Mouse (Mus musculus) Patski (cell line): ENCODE measurements around the gene Slc22a6. TPM values are rescaled to one million over a fixed set of nuclear protein-coding genes. Genes with fewer than 3 reads are reported as not detected.

ENCODE experiments used
- ATAC-seq: fragments of 100-300 bp; one replicate; pipeline ENCODE4 v1.8.0; 2021
- CTCF ChIA-PET: fragments of 350-600 bp; sonication (Branson Sonifier 250); formaldehyde crosslinking; loops from one replicate; lab custom pipeline; 2022; ENCODE audit warnings: inconsistent platforms; lab: Charles Lee
- POLR2A ChIA-PET: fragments of 350-600 bp; sonication (Branson Sonifier 250); formaldehyde crosslinking; loops from one replicate; lab custom pipeline; 2022; ENCODE audit warnings: antibody characterized with exemption, inconsistent platforms; lab: Charles Lee
- DNase-seq: peaks from one replicate; pipeline ENCODE4 v3.0.0-alpha.2; 2011; ENCODE audit warnings: low read depth, low spot score
- H3K27me3 ChIP-seq: fragments of 371-371 bp; one replicate; pipeline ENCODE4 v1.5.1; 2021
- CTCF ChIP-seq: fragments of 100-300 bp; IDR thresholded peaks from one replicate; pipeline ENCODE4 v1.5.1; 2021
- in situ Hi-C: fragments of 300-500 bp; cut with MboI; formaldehyde crosslinking; loops from 3 replicates; pipeline ENCODE4 v1.11.1; 2018; ENCODE audit warnings: low pct_unique_long_range_greater_than_20kb, mixed read lengths
- polyA plus RNA-seq: library from polyadenylated mRNA; unstranded; gene quantifications from one replicate; pipeline ENCODE4 v1.2.3, GENCODE M21; 2021

The Slc22a6 gene
- polyA plus RNA-seq, 1 experiment from 2014 or later: not detected

DNA sequence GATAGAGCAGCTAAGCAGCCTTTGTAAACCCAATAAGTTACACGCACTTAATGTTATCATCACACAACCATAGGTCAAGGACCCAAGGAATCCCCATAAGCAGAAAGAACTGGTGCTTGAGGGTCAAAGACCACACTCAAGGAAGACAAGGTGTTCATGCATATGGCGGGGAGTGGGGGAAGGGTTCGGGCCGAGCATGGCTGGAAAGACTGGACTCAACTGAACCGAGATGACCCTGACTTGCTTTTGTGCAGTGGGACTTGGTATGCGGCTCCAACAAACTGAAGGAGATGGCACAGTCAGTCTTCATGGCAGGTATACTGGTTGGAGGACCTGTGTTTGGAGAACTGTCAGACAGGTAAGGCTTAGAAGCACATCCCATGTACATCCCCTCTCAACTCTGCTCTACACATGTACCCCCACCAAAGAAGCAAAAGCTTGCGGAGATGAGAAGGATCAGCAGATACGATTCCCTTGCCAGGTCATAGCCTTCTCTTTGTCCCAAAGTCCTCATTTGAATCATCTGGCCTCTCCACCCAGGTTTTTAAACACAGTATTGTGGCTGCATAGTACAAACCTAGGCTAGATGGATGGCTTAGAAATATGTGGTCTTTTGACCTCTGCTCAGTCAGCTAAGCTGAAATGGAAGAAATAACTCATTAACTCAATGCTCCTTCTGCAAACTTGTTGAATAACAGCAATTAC, 13.2 kb upstream of the Slc22a6 start:
- in situ Hi-C loops: no loop called here
- POLR2A ChIA-PET: no interaction called here
- DNase-seq: no peak
- no peak for ATAC-seq
- CTCF ChIA-PET: no interaction called here
- peaks cover 49% of the 10 kb centered on the region for H3K27me3 ChIP-seq
- no peak for TF ChIP-seq CTCF

DNA sequence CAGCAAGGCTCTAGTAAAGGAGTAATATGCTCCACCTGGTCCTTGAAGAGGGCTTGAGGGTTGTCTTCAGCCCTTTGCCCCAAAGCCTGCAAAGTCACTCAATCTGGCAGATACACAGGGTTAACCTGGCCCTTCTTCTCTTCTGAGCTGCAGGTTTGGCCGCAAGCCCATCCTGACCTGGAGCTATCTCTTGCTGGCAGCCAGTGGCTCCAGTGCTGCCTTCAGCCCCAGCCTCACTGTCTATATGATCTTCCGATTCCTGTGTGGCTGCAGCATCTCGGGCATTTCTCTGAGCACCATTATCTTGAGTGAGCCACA, 12.6 kb upstream of the Slc22a6 start:
- ATAC-seq (no peak), DNase-seq (no peak)
- peaks cover 49% of the 10 kb centered on the region for H3K27me3 ChIP-seq
- in situ Hi-C loops: no loop called here
- POLR2A ChIA-PET: no interaction called here
- TF ChIP-seq CTCF: no peak
- CTCF ChIA-PET: no interaction called here

DNA sequence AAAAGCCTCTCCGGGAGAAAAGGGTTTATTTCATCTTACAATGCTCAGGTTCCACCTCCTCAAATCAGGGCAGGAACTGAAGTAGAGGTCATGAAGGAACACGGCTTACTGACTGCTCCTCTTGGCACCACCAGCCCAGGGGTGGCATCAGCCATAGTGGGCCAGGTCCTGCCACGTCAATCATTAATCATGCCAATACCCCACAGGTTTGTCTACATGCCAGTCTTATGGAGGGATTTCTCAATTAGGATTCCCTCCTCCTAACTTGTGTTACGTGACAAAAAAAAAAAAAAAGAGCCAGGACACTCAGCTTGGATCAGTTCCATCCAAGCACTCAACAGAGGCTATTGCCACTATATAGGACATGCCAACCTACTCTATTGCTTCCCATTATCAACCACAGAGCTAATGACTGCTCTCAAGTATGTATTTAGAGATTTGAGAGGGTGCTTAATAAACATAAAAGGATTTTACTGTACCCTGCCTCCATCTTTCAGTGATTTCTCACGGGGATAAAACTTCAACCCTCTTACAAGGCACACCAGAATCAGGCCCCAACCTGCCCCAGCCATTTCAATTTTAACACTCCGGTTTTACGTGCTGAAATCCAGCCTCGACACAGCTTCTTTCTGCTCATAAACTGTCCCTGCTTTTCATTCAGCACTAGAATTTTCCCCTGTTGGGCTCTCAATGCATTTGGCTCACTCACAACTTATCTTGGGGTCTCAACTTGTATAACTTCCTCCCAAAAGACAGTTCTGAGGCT, 6.3 kb upstream of the Slc22a6 start:
- POLR2A ChIA-PET: interaction anchor here (0.6 kb wide), 1 partner anchor 44 kb away, joined by 3 read pairs; no protein-coding TSS in a partner anchor
- CTCF ChIA-PET: interaction anchor here (1.1 kb wide), 1 partner anchor 17 kb away, joined by 4 read pairs; no protein-coding TSS in a partner anchor
- DNase-seq (no peak), ATAC-seq (no peak)
- peaks cover 55% of the 10 kb centered on the region for H3K27me3 ChIP-seq
- no peak for TF ChIP-seq CTCF
- in situ Hi-C loops: no loop called here

DNA sequence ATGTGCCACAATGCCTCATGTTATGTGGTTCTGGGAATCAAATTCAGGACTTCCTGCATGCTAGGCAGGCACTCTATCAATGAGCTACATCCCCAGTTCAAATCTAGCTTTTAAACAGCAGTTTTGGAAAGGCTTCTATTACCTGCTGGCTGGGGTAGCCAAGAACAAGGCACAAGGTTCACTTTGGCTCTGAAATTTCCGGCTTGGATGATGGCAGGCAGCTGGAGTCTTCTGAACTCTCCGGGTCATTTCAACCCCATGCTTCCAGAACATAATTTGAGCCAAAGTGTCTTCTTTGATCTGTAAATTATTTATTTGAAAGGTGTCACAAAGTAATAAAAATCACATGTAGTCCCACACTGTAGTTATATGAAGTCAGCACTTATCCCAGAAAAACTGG, 4.7 kb upstream of the Slc22a6 start:
- no peak for DNase-seq
- in situ Hi-C loops: no loop called here
- no peak for TF ChIP-seq CTCF
- no peak for ATAC-seq
- H3K27me3 ChIP-seq: peaks cover 52% of the 10 kb centered on the region
- POLR2A ChIA-PET: no interaction called here
- CTCF ChIA-PET: interaction anchor here (1.9 kb wide), 1 partner anchor 35 kb away, joined by 4 read pairs; no protein-coding TSS in a partner anchor

DNA sequence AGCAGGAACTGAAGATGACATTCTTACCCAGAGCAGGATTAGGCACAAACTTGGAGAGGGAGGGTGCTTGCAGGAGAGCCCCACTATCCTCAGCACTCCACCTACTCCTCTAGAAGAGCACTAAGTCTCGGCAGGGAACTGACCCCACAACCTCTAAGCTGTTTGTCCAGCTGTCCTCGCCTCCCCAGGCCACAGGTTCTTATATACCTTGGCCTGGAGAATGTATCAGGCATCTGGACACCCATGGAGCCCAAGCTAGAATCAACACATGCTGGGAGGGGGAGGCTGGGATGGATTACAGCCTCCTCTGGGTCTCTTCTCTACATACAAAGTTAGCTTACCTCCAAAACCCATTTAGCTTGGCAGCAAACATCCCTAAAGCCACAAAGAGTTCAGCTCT, 3.5 kb upstream of the Slc22a6 start:
- H3K27me3 ChIP-seq: peaks cover 49% of the 10 kb centered on the region
- POLR2A ChIA-PET: no interaction called here
- CTCF ChIA-PET: interaction anchor here (1.9 kb wide), 1 partner anchor 36 kb away, joined by 4 read pairs; no protein-coding TSS in a partner anchor
- in situ Hi-C loops: no loop called here
- no peak for TF ChIP-seq CTCF
- ATAC-seq (no peak), DNase-seq (no peak)

DNA sequence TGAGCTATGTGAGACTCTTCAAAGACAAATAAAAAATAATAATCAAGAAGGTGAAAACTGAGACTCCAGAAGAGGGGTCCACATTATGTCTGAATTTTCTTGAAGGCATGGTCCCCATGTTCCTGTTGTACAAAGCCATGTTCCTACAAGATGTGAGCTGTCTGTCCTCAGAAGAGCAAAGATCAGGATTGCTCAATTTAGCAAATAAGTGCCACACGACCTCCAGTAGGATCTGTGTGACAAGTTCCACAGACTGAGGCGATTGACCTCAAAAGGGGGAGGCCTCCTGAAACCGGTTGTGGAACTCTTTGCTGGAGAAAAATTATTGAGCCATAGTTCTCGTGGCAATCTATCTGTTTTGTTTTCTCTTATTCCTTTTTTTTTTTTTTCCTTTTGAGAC, 1.5 kb upstream of the Slc22a6 start:
- in situ Hi-C loops: no loop called here
- ChIA-PET POLR2A (no interaction called here), CTCF (no interaction called here)
- peaks cover 43% of the 10 kb centered on the region for H3K27me3 ChIP-seq
- no peak for TF ChIP-seq CTCF
- DNase-seq: no peak
- ATAC-seq: no peak

DNA sequence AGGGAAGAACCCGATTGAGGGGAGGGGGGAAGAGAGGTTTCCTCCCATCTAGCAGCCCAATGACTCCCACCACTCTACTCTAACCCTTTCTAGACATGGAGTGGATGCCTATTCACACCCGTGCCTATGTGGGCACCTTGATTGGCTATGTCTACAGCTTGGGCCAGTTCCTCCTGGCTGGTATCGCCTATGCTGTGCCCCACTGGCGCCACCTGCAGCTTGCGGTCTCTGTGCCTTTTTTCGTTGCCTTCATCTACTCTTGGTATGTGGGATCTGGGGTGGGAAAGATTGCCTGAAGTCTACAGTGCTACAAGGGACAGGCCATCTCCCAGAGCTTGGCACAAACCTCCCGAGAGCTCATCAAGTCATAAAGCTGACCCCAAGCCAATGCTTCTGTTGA, 3.3 kb downstream of the Slc22a6 start:
- in situ Hi-C loops: no loop called here
- ATAC-seq (no peak), DNase-seq (no peak)
- TF ChIP-seq CTCF: no peak
- CTCF ChIA-PET: interaction anchor here (1.5 kb wide), 1 partner anchor 11 kb away, joined by 3 read pairs; no protein-coding TSS in a partner anchor
- POLR2A ChIA-PET: no interaction called here
- H3K27me3 ChIP-seq: peaks cover 29% of the 10 kb centered on the region

DNA sequence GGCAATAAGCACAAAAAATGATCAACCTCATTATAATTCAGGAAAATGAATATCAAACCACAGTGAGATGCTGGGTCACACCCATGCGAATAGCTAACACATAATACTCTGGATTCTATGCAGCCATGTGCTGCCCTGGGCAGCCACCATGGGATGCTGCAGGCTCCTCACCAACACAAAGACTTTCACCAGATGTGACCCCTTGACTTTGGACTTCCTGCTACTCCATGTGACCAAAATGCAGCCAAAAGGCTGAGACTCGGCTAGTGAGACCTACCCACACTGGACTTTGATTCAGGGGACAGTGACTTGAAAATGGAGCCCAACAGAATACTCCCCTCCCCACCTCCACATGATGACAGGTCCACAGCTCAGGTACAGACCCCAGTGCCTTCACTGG, 12.4 kb downstream of the Slc22a6 start:
- H3K27me3 ChIP-seq: peaks cover 35% of the 10 kb centered on the region
- TF ChIP-seq CTCF: no peak
- DNase-seq (no peak), ATAC-seq (no peak)
- in situ Hi-C loops: loop anchor here (25.0 kb wide), 1 partner anchor 1082 kb away; no protein-coding TSS in a partner anchor
- ChIA-PET POLR2A (no interaction called here), CTCF (no interaction called here)

DNA sequence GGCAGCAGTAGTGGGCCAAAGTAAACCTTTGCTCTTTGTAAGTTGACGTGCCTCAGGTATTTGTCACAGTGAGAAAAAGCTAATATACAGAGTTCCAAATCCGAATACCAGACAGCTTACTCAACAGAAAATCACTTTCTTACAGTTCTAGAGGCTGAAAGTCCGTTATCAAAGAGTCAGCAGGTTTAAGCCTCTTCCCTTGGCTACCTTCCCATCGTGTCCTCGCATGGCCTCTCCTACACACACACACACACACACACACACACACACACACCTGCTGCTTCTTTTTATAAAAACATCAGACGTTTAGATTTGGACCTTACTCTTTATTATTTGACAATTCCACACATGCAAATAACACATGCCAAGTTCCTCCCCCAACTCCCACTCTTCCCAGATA, 13.0 kb downstream of the Slc22a6 start:
- ChIA-PET POLR2A (no interaction called here), CTCF (no interaction called here)
- DNase-seq (no peak), ATAC-seq (no peak)
- peaks cover 31% of the 10 kb centered on the region for H3K27me3 ChIP-seq
- TF ChIP-seq CTCF: no peak
- in situ Hi-C loops: loop anchor here (25.0 kb wide), 1 partner anchor 1081 kb away; no protein-coding TSS in a partner anchor

DNA sequence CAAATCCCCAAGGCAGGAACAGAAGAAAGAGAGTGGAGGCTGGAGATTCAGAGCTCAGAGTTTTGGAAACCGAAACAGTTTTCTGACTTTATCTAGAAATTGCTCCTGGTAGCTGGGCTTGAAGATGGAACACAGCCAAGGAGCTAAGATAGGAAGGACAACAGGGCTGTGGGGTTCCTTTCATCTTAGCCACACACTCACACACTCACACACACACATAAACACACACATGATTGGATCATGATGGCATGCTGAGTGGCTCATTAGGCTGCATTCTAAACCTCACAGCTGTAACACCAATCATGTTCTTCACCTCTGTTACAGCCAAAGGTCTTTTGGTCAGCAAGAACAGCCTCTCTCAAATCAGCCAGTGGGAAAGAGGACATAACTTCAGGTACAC, 14.2 kb downstream of the Slc22a6 start:
- no peak for ATAC-seq
- ChIA-PET POLR2A (interaction anchor here (1.1 kb wide), 1 partner anchor 14 kb away, joined by 5 read pairs; no protein-coding TSS in a partner anchor), CTCF (interaction anchor here (0.8 kb wide), 1 partner anchor 10 kb away, joined by 3 read pairs; no protein-coding TSS in a partner anchor)
- no peak for TF ChIP-seq CTCF
- DNase-seq: no peak
- H3K27me3 ChIP-seq: peaks cover 20% of the 10 kb centered on the region
- in situ Hi-C loops: loop anchor here (25.0 kb wide), 1 partner anchor 1080 kb away; no protein-coding TSS in a partner anchor

DNA sequence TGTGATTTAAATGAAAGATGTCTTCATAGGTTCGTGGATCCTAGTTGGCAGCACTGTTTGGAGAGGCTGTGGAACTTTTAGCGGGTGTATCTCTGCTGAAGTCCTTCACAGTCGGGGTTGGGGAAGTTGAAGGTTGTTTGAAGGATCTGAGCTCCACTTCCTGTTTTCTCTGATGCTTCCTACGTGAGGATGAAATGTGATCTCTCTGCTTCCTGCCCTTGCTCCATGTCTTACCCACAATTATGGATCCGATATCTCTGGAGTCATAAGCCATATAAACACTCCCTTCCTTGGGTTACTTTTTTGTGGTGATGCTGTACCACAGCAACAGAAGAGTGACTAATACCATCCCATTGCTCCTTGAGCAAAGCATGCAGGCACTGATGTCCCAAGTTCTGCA, 24.2 kb downstream of the Slc22a6 start:
- in situ Hi-C loops: loop anchor here (25.0 kb wide), 1 partner anchor 1070 kb away; no protein-coding TSS in a partner anchor
- POLR2A ChIA-PET: no interaction called here
- H3K27me3 ChIP-seq: peaks cover 11% of the 10 kb centered on the region
- CTCF ChIA-PET: interaction anchor here (1.0 kb wide), 1 partner anchor 1208 kb away, joined by 3 read pairs; no protein-coding TSS in a partner anchor
- no peak for DNase-seq
- TF ChIP-seq CTCF: no peak
- ATAC-seq: no peak
